Mouse (Mus musculus): ENCODE measurements around the gene Gm20521.

Gm20521 gene

DNA sequence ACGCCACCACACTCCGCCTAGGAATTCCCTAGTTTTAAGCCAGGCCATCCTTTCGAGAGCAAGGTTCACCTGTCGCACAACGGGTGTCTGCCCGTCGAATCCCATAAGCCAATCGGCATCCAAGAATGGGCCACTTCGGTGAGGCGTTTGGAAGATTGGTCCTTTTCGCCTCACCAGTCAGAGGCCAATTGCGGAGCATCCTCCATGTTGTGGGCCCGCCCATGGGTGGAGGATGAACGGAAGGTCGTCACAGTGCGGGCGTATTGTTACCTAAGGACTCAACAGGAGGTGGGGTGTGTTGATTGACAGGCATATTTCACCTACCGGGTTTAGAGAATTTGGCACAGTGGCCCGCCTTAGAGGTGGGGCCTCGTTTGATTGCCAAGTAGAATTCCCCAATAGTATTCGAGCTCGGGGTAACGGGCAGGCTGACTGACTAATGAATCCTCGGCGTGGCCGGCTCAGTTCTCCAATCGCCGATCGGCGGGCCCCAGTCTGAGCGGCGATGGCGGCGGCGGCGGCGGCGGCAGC, 10.5 kb downstream of the Gm20521 start:
- DNase-seq, result peak; percentile 96 to 98

DNA sequence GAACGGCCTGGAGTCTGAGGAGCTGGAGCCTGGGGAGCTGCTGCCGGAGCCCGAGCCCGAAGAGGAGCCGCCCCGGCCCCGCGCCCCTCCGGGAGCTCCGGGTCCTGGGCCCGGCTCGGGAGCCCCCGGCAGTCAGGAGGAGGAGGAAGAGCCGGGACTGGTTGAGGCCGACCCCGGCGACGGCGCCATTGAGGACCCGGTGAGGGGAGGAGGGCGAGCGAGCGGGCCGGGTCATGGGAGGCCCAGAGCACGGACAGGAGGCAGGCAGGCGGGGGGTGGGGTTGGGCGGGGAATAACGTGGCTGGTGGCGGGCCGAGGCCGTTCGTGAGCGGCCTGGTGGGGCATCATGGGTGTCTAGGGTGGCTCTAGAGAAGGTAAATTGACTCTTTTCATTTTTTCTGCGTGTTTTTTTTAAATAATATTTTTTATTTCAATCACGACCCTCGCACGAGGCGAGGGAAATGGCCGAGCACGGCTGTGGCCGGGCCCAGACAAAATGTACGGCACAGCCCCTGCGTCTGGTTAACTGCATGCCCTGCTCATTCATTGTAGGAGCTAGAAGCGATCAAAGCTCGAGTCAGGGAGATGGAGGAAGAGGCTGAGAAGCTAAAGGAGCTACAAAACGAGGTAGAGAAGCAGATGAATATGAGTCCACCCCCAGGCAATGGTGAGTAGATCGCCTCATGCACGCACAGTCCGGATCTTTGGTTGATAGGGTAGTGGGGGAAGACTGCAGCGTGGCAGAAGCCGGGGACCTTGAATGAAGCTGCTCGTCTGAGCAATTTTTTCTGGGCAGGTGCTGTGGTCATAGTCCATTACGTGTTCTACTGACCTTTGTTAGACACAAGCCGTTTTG, 11.3 kb downstream of the Gm20521 start:
- peak in 1 of 2 experiments; percentile 81 for DNase-seq

GRCm38 (mm10) chr14:54897445-54897844, 14.2 kb downstream of the Gm20521 start:
- DNase-seq, result no peak

DNA sequence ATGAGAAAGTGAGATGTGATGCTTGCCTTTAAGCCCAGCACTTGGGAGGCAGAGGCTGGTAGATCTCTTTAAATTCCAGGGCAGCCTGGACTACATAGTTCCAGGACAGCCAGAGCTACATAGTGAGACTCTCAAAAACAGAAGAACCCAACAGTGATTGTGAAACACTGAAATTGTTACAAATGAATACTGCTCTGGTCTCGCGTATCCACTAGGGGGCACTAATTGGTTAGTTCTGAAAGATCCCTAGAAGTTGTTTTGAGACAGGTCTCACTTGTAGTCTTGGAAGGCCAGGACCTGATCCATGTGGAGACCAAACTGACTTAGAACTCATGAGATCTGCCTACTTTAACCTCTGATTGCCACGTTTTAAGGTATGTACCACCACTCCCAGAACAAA, 17.1 kb downstream of the Gm20521 start:
- peak; percentile 56 to 79 for DNase-seq

DNA sequence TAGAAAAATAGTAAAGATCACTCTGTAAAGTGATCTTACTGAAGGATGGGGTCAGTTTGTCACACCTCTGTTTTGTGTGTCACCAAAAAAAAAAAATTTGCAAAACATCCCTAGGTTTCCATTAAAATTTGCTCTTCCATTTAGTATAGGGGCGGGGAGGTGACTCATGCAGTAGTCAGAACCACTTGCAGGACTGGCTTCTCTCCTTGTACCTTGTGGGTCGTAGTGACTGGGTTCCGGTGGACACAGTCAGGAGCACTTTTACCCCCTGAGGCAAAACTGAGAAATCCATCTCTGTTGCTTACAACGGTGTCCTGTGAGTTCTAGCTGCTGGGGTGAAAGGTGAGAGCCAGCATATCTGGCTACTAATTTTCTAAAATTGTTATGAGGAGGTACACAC, 20.4 kb downstream of the Gm20521 start:
- no peak for DNase-seq

DNA sequence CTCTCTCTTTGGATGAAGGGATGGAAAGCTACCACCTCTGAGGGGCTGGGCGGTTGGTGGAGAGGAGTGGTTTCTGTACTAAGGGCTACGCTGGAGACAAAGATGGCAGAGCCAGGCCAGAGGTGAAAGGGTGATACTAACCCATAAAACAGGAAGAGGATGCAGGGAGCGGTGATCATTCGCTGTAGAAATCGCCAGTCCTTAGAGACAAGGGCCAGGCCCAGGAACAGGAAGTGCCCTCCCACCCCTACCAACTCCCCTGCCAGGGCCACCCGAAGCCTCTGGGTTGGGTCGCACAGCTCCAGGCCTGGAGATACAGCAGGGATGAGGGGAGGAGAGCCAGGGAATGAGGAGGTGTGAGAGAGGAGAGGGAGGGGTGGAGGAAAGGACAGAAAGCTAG, 25.4 kb downstream of the Gm20521 start:
- no peak for DNase-seq

DNA sequence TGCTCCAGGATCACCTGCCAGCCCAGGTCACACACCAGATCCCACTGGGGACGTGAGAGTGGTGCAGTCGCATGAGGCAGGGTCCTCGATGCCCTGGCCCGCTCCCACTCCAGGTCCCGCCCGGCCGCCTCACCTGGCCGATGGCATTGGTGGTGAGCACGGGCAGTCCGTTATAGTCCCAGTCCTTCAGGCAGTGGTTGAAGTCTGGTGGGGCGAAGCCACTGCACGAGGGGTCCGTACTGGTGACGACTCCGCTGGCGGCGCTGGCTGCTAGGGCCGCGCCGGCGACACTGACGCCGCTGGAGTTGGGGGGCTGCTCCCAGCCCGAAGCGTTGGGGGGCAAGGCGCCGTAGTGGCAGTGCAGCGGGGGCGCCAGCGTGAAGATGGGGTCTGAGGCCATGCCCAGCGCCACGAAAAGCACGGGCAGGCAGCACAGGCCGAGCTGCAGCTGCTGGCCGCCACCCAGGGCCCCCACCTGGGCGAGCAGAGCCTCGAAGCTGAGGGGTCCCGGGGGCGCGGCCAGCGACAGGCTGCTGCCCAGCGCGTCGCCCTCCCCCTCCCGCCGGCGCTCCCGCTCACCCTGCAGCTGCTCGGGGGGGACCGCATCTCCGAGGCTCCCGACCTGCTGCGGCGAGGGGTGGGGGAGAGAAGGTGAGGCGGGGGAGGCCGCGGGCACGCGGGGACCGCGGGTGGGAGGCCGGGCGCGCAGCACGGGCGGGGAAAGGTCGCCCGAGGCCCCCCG, 29.0 kb downstream of the Gm20521 start:
- DNase-seq, result peak; percentile 41 to 72

DNA sequence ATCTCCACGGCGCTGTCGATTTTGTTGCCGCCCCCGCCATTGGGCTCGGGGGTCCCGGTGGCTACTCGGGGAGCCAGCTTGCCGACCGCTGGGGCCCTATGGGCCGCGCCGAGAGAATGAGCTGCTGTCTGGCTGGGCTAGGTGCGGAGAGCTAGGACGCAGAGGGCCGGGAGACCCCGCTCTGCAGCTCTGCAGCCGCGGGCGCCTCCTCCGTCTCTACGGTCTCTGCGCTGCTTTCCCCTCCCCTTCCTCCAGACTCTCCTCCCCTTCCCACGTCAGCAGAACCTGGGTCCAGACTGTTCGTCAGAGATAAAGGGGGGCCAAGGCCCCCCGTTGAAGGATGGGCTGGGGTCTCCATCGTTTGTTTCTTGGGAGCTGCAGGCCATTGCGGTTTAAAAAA, 29.6 kb downstream of the Gm20521 start, which contains the start of gene Slc22a17:
TSS of gene Slc22a17 (minus strand) at position 247 of the 400 bp plus-strand sequence.
- DNase-seq, result peak; percentile 84 to 88

- peak; percentile 45 to 50 for DNase-seq
Observed at GRCm38 (mm10) chr14:54913343-54913742, 30.1 kb downstream of the Gm20521 start.

GRCm38 (mm10) chr14:54920076-54920685, 36.9 kb downstream of the Gm20521 start:
- no peak for DNase-seq

DNA sequence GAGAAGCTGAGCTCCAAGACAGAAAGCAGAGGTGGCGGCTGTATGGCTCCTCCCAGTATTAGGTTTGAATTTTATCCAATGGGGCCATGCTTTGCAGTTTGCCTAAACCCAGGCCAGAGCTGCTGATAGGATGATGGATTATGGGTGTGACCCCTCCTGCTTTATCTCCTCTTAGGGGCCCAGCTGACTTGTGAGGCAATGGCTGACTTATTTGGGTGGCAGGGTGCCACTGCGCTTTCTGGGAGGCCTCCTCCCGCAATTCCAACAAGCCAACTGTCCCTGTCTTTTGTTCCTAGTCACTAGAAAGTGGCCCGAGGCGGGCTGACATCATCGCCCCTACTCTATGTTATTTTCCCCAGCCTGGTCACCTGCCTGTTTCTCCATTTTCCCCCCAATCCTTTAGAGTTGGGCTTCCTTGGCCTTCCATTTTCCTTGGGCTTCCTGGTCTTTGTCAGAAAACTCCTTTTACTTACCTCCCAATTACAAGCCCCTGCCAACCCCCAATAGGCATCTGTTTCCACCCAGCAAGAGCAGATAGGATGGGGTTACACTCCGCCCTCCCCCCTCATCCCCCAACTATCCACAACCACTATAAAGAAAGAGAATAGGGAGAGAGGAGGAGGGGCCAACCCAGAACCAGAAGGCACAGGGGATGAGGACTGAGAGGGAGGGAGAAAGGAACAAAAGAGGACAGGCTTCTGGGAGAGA, 41.6 kb downstream of the Gm20521 start:
- DNase-seq, result no peak

- DNase-seq, result peak; percentile 70 to 74
Observed at GRCm38 (mm10) chr14:54925349-54926342, 42.4 kb downstream of the Gm20521 start, which contains the start of gene Efs. TSS of gene Efs (minus strand) at chr14:54926126.

GRCm38 (mm10) chr14:54926401-54927158, 43.3 kb downstream of the Gm20521 start:
- peak; percentile 33 to 34 for DNase-seq

DNA sequence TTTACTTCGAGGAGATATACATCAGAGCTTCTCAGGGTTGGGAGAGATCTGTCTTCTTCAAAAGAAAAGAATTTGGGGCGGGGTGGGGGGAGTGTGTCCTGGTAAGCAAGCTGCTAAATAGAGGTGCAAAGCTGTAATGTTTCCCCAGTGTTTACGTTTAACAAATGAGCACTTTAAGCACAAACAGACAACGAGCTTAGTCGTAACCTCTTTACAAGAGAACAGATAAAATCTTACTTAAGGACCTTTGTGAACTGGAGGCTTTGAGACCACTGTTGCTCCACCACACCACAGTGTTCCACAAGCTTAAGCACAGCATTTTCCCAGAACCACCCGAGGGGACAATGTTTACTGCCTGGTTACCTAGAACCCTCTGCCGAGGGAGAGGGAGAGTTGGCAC, 44.1 kb downstream of the Gm20521 start:
- DNase-seq, result no peak

GRCm38 (mm10) chr14:54929801-54930200, 46.6 kb downstream of the Gm20521 start:
- no peak for DNase-seq

DNA sequence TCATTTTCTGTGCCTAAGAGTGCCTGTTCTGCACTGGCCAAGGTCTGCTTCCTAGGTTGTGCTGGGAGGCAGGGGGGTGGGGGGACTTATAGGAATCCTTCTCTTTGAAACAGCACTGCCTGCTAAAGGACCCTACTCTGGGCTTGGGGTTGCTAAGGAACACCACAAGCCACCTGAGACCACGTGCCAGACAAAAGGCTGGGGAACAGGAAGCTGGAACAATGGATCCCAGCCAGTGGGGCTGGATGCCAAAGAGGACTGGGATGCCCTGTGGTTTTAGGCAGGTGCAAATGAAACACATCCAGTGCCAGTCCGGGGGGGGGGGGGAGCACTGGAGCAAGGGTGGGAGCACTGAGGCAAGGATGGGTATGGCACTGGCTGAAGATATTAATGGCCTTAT, 47.2 kb downstream of the Gm20521 start:
- peak in 1 of 2 experiments; percentile 54 for DNase-seq

DNA sequence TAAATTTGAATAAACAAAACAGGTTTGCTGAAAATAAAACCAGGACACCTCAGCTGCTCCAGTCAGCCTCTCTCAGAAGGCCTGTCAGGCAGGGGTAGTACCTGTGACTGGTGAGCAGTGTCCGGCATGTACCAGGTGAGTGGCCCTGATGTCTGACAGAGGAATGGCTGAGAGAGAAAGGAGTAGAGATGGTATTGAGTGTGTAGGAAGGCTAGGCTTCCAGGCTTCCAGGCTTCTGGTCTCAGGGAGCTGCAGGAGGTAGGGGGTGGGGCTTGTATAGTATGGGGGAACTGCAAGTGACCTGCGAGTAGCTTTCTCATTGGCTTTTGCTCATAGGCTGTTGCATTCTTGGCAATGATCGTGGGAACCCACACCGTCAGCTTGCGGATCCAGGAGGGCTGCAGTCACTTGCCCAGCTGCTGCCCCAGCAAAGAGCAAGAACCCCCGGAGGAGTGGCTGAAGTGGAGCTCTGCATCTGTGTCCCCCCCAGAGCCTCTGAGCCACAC, 49.5 kb downstream of the Gm20521 start, which contains the start of gene Il25:
TSS of gene Il25 (plus strand) at position 51 of the 506 bp plus-strand sequence.
- DNase-seq, result no peak

DNA sequence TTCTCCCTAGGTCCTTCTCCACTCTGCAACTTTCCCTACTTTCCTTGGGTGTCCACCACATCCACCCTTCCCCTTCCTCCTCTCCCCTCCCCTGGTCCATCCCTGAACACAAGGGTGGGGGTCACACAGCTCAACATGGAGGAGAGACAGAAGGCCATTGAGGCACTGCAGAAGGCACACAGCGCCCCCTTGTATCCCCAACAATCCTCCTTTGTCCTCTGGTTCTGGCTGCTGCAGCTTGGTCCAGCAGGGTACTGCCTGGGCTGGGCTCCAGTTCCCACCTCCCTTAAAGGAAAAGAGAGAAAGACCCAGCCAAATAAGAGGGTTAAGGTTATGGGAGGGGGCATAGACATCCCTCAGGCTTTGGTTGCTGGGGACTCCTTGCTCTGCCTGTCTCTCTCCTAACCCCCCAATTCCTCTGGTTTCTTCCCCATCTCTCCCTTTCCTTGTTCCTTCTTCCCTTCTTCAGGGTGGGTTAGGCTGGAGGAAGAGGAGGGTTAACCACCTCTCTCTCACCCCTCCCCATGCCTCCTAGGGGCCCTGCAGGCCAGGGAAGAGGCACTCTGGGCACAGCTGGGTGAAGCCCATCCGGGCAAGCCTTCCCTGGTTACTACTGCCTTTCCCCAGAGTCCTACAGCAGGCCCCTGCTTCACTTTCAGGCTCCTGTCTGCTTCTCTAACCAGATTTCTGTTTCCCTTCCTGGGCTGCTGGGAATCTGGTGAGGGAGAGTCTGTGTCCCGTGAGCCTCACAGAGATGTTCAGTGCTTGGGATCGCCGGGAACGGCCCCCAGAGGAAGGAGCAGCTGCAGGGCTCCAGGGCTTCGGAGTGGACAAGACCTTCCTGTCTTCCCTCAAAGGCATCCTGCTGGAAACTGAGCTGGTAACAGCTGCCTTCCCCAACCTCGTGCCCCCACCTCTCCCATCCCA, 52.9 kb downstream of the Gm20521 start, which contains the start of gene Cmtm5:
TSS of gene Cmtm5 (plus strand) at position 358 of the 927 bp plus-strand sequence.
- DNase-seq, result peak in 1 of 2 experiments; percentile 52

- no peak for DNase-seq
Observed at GRCm38 (mm10) chr14:54936831-54937160, 53.6 kb downstream of the Gm20521 start.

Data from cerebellum, postnatal 25 days (tissue).